Comparison of ENCODE assay signal across 8 mouse cellular contexts in the genomic region with DNA sequence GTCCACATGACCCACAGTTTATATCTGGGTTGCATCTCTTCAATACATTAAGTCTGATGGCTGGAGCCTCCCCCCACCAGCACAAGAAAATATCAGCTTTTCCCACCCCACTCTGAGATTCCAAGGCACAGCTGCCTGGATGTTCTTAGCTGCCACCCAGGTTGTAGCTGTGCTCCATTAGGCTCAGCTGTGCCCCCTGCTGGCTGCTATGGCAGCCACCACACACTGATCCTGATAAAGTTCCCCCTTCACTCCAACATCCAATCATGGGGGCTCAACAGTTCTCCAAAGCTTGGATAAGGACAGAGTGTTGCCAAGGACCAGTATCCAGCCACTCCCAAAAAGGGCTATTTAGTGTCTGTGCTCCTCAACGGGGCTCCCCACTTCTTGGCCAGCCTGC. TPM values are rescaled to one million over a fixed set of nuclear protein-coding genes. Genes with fewer than 3 reads are reported as not detected.
A peak's percentile ranks its signal among the peaks of the same experiment; 100 is the strongest.
DNase-seq lines count a peak whose midpoint lies in the region; ATAC-seq lines count a peak whose summit lies in the region.

No protein-coding gene starts in this region.

- 45% methylated on average over 1 of the region's 1 CpGs for WGBS in liver, embryonic 11.5 days
- WGBS in embryonic facial prominence, embryonic 11.5 days: 63% methylated on average over 1 of the region's 1 CpGs

- H3K36me3 ChIP-seq in liver, embryonic 11.5 days (ENCODE audit: control insufficient read depth, insufficient read depth, low read length): no peaks in the 10 kb centered on the region
- no peaks in the 10 kb centered on the region for H3K36me3 ChIP-seq in embryonic facial prominence, embryonic 11.5 days (replicated peaks; ENCODE audit: control insufficient read depth, insufficient read depth, low read depth, low read length)

- peak; percentile 35 to 44 for DNase-seq in cerebellum, adult 18-20 months
- no peak for DNase-seq in cerebellum, adult 11-12 months
- peak; percentile 32 for DNase-seq in liver
- no peak for DNase-seq in liver, embryonic 11.5 days (ENCODE audit: low spot score)
- peak; percentile 11 for DNase-seq in WW6 (ENCODE audit: low read depth, low spot score)
- DNase-seq in embryonic facial prominence, embryonic 11.5 days (ENCODE audit: low spot score): peak; percentile 53
- DNase-seq in lung, postnatal 4 days: peak; percentile 36 to 43
- DNase-seq in urinary bladder, postnatal 4 days (ENCODE audit: low spot score in 2 of 2): no peak

- no peaks in the 10 kb centered on the region for H3K4me1 ChIP-seq in liver, embryonic 11.5 days (replicated peaks; ENCODE audit: control insufficient read depth, insufficient read depth, low read length)
- H3K4me1 ChIP-seq in embryonic facial prominence, embryonic 11.5 days (ENCODE audit: control insufficient read depth, insufficient read depth, low read length): no peaks in the 10 kb centered on the region

- ATAC-seq in liver, embryonic 11.5 days (replicated peaks; ENCODE audit: low FRiP score): no peak
- no peak for ATAC-seq in embryonic facial prominence, embryonic 11.5 days (replicated peaks; ENCODE audit: insufficient number of reproducible peaks, low FRiP score, low TSS enrichment, low read depth)

- H3K27me3 ChIP-seq in liver, embryonic 11.5 days (replicated peaks; ENCODE audit: control insufficient read depth, insufficient read depth, low read length): no peaks in the 10 kb centered on the region
- no peaks in the 10 kb centered on the region for H3K27me3 ChIP-seq in embryonic facial prominence, embryonic 11.5 days (ENCODE audit: control insufficient read depth, insufficient read depth, low read length)

- no peak overlapping the region for H3K9ac ChIP-seq in liver, embryonic 11.5 days (ENCODE audit: low read depth, low read length)
- H3K9ac ChIP-seq in embryonic facial prominence, embryonic 11.5 days (replicated peaks; ENCODE audit: low read length): no peak overlapping the region

- no peak overlapping the region for H3K4me2 ChIP-seq in liver, embryonic 11.5 days
- H3K4me2 ChIP-seq in embryonic facial prominence, embryonic 11.5 days (ENCODE audit: low read depth, low read length): no peak overlapping the region

- H3K27ac ChIP-seq in liver, embryonic 11.5 days (ENCODE audit: low read depth, low read length): no peak overlapping the region
- H3K27ac ChIP-seq in embryonic facial prominence, embryonic 11.5 days (replicated peaks; ENCODE audit: low read depth, low read length): no peak overlapping the region

- no peaks in the 10 kb centered on the region for H3K9me3 ChIP-seq in liver, embryonic 11.5 days (ENCODE audit: control insufficient read depth, low read length)
- no peaks in the 10 kb centered on the region for H3K9me3 ChIP-seq in embryonic facial prominence, embryonic 11.5 days (replicated peaks; ENCODE audit: control insufficient read depth, low read length)

- H3K4me3 ChIP-seq in liver, embryonic 11.5 days (ENCODE audit: low read depth, low read length): no peak overlapping the region
- no peak overlapping the region for H3K4me3 ChIP-seq in embryonic facial prominence, embryonic 11.5 days (ENCODE audit: low read depth, low read length)

RNA-seq across cellular contexts. Expression of gene Slc1a1, which starts 48.3 kb away (rescaled TPM):
- 0.05 TPM in 1 of 2 replicates, not detected in the other for polyA plus RNA-seq in liver, embryonic 11.5 days (2014; fragmentation: Nextera tagmentation; extraction: Ambion mirVana)
- polyA plus RNA-seq in embryonic facial prominence, embryonic 11.5 days (2014; fragmentation: Nextera tagmentation; extraction: Ambion mirVana): 0.79 and 0.98 TPM in 2 replicates

Comparison
In these comparisons a context has a peak if more than half of its experiments do, and no peak if none do; other contexts are left out.
1. DNase-seq: peak in cerebellum, adult 18-20 months (2 of 2), liver (single experiment), WW6 (single experiment), embryonic facial prominence, embryonic 11.5 days (single experiment) and lung, postnatal 4 days (2 of 2); none in cerebellum, adult 11-12 months (single experiment), liver, embryonic 11.5 days (single experiment) and urinary bladder, postnatal 4 days (0 of 2).